Mouse (Mus musculus): Measurements from ENCODE around the gene Rin1. TPM values are rescaled to one million over a fixed set of nuclear protein-coding genes. Genes with fewer than 3 reads are reported as not detected.
A peak's percentile ranks its signal among the peaks of the same experiment; 100 is the strongest.
"Not testable (repeated sequence)": the region's sequence is repeated elsewhere in the genome, so short reads cannot be mapped to it uniquely, and the experiment has no call there.

Rin1 gene
- polyA plus RNA-seq, 1 experiment = 60.2 TPM

DNA sequence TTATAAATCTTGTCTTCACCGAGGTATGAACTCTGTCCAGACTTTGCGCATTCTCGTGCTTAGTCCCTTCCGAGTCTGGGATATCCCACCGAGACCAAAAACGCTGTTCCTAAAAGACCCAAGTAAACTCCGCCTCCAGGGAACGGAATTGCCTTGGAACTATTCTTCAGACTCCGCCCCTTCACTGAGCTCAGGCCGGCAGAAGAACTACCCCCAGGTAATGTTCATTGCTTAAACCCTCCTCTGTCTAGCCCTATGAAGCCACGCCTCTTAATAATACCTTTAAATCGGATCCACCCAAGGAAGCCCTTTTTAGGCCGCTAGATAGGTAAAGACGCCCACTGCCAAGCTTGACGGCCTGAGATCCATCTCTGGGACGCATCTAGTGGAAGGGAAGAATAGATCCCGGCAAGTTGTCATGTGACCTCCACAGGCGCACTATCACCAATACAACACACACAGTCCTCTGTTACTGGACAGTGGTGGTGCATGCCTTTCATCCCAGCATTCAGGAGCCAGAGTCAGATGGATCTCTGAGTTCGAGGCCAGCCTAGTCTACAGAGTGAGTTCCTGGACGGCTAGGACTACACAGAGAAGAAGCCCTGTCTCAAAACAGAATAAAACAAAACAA, 22.2 kb downstream of the Rin1 start:
- TF ChIP-seq POLR2A (IDR thresholded peaks at IDR 0.05; ENCODE audit: low read depth, low read length) = 0 out of 2 replicates have a peak, but pooled peaks have one; percentile 48
- no peak for TF ChIP-seq CTCF (IDR thresholded peaks at IDR 0.05; ENCODE audit: borderline replicate concordance, insufficient read depth, low read length)
- H3K4me1 ChIP-seq (ENCODE audit: control insufficient read depth, insufficient read depth, low read length) = no peaks in the 10 kb centered on the region; the same call in 1 of the 2 replicates
- peak overlapping the region; percentile 46 for H3K4me3 ChIP-seq (ENCODE audit: insufficient read depth, low read length)
- peak overlapping the region; percentile 98 for H3K27ac ChIP-seq (ENCODE audit: insufficient read depth, low read length)

DNA sequence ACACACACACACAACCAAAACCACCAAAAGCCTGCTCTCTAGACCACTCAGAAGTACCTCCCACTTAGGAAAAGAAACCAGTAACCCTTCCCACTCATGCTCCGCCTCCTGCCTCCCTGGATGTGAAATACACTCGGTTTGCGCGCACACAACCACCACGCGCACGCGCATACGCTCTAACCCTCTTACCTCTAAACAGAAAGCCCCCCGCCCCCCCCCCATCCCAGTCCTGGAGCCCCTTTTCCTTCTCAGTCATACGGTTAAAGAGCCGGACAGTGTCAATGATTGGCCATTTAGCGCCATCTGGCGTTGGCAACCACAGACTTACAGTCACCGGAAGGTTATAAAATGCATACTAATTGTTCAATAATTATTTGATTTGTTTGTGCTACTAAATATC, 22.7 kb downstream of the Rin1 start:
- H3K4me1 ChIP-seq (ENCODE audit: control insufficient read depth, insufficient read depth, low read length) = no peaks in the 10 kb centered on the region; the same call in 1 of the 2 replicates
- H3K27ac ChIP-seq (ENCODE audit: insufficient read depth, low read length) = peak overlapping the region; percentile 98
- TF ChIP-seq POLR2A (IDR thresholded peaks at IDR 0.05; ENCODE audit: low read depth, low read length) (no peak; the same call in 1 of the 2 replicates), CTCF (IDR thresholded peaks at IDR 0.05; ENCODE audit: borderline replicate concordance, insufficient read depth, low read length) (peak; percentile 45; the same call in 1 of the 2 replicates)
- H3K4me3 ChIP-seq (ENCODE audit: insufficient read depth, low read length) = peak overlapping the region; percentile 46

DNA sequence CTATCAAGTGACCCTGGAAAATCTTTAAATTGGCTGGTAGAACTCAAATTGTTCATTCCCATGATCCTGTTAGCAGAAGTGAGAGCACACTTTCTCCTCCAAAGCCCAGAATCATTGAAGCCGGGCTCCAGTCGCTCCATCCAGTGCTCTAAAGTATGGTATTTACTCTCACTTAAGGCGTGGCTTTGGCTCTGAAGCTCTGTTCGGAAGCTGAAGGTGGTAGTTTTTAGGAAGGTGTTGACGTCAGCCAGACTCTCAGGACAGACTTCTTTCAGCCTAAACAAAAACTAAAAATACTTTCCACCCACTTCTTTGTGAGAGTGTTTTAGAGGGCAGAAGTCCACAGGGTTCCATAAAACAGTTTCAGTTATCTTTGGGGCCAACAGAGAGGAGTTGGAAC, 23.2 kb downstream of the Rin1 start:
- Histone ChIP-seq H3K27ac (ENCODE audit: insufficient read depth, low read length) (0 out of 2 replicates have a peak overlapping the region, but pooled peaks have one; percentile 23), H3K4me1 (ENCODE audit: control insufficient read depth, insufficient read depth, low read length) (no peaks in the 10 kb centered on the region; the same call in 1 of the 2 replicates), H3K4me3 (ENCODE audit: insufficient read depth, low read length) (no peak overlapping the region)
- no peak for TF ChIP-seq CTCF (IDR thresholded peaks at IDR 0.05; ENCODE audit: borderline replicate concordance, insufficient read depth, low read length)
- no peak for TF ChIP-seq POLR2A (IDR thresholded peaks at IDR 0.05; ENCODE audit: low read depth, low read length)

DNA sequence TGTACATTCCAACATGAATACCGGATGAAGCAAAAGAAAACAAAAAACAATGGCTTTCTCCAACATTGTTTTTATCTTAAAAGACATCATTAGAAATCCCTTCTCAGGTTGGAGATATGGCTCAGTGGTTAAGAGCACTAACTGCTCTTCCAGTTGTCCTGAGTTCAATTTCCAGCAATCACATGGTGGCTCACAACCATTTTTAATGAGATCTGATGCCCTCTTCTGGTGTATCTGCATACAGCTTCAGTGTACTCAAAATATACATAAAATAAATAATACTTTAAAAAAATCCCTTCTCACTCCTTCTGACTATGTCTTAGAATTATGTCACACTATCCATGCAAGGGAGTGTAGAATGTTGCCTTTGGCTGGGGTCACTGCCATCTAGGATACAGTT, 29.0 kb downstream of the Rin1 start:
- Histone ChIP-seq H3K4me3 (ENCODE audit: insufficient read depth, low read length) (no peak overlapping the region), H3K27ac (ENCODE audit: insufficient read depth, low read length) (no peak overlapping the region), H3K4me1 (ENCODE audit: control insufficient read depth, insufficient read depth, low read length) (no peaks in the 10 kb centered on the region)
- TF ChIP-seq POLR2A (IDR thresholded peaks at IDR 0.05; ENCODE audit: low read depth, low read length) = no peak
- no peak for TF ChIP-seq CTCF (IDR thresholded peaks at IDR 0.05; ENCODE audit: borderline replicate concordance, insufficient read depth, low read length)

DNA sequence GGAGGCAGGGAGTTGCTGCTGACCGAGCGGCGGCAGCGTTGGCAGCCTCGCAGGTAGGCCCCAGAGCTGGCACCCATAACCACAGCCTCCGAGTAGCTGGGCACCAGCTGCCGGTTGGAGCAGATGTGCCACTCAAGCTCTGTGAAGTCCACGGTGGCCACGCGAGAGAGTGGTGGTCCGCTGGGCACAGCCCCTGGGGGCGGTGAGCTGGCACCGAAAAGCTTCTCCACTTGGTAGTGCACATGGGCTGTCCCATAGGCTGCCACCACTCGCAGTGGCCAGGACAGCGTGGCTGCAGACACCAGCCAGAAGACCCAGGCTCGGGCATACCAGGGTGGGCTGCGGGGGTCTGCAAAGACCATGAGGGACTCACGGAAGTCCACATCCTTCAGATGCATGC, 31.7 kb downstream of the Rin1 start:
- TF ChIP-seq CTCF (IDR thresholded peaks at IDR 0.05; ENCODE audit: borderline replicate concordance, insufficient read depth, low read length) (no peak), POLR2A (IDR thresholded peaks at IDR 0.05; ENCODE audit: low read depth, low read length) (no peak)

DNA sequence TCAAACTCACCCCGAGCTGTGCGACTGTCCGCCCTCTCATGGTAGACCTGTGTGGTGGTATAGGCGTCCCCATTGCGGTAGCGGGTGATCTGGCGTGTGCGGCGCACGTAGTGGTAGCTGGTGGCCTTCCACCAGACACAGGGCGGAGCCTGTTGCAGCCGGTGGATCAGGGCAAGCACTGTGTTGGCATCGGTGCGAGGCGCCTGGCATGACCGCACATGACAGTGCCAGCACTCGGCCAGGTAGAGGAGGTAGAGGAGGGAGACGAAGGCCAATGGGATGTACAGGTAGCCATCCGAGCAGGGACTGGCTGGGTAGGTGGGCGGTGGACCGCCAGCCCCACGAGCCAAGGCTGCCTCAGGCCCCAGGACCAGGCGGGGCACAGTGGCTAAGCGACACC, 32.3 kb downstream of the Rin1 start:
- TF ChIP-seq POLR2A (IDR thresholded peaks at IDR 0.05; ENCODE audit: low read depth, low read length) = no peak
- TF ChIP-seq CTCF (IDR thresholded peaks at IDR 0.05; ENCODE audit: borderline replicate concordance, insufficient read depth, low read length) = no peak
- no peak overlapping the region for H3K27ac ChIP-seq (ENCODE audit: insufficient read depth, low read length)

More for the DNA sequence above, 31.7 kb downstream of the Rin1 start:
- H3K4me3 ChIP-seq (ENCODE audit: insufficient read depth, low read length) = no peak overlapping the region
- no peak overlapping the region for H3K27ac ChIP-seq (ENCODE audit: insufficient read depth, low read length)
- H3K4me1 ChIP-seq (ENCODE audit: control insufficient read depth, insufficient read depth, low read length) = no peaks in the 10 kb centered on the region

DNA sequence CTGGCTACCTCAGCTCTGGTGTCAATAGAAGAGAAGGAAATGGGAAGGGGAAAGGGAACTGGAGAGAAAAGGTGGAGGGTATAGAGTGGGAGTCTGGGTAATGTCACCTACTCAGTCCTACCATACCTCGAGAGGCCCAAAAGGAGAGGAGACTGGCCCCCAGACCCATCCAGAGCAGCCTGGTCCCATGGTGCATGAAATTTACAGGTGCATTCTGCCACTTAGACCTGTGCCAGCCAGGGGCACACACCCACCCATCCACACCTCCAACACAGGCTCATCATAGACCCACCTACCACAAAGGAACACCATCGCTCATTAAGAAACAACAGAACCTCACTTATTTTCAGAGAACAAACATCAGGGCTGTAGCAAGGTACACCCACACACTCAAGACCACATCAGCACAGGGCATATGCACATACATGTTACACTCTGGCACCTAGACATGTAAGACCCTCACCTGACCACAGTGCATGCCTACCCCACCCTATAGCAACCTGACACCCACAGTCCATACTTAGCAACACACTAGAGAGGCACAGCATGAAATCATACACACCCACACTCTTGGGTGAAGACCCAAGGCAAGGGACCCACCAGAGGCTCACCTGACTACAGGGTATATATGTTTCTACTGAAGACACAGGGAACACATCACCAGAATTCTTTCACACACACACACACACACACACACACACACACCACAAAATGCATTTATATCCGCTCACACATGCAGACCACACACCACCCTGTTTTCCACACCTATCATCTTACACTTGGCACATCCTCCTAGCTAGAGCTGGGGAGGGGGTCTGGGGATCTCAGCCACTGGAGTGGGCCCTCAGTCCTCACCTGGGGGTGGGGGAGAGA, 33.9 kb downstream of the Rin1 start:
- Histone ChIP-seq H3K27ac (ENCODE audit: insufficient read depth, low read length) (no peak overlapping the region), H3K4me3 (ENCODE audit: insufficient read depth, low read length) (no peak overlapping the region), H3K4me1 (ENCODE audit: control insufficient read depth, insufficient read depth, low read length) (no peaks in the 10 kb centered on the region)
- no peak for TF ChIP-seq CTCF (IDR thresholded peaks at IDR 0.05; ENCODE audit: borderline replicate concordance, insufficient read depth, low read length)
- no peak for TF ChIP-seq POLR2A (IDR thresholded peaks at IDR 0.05; ENCODE audit: low read depth, low read length)

More for the DNA sequence above, 32.3 kb downstream of the Rin1 start:
- no peaks in the 10 kb centered on the region for H3K4me1 ChIP-seq (ENCODE audit: control insufficient read depth, insufficient read depth, low read length)
- H3K4me3 ChIP-seq (ENCODE audit: insufficient read depth, low read length) = no peak overlapping the region

DNA sequence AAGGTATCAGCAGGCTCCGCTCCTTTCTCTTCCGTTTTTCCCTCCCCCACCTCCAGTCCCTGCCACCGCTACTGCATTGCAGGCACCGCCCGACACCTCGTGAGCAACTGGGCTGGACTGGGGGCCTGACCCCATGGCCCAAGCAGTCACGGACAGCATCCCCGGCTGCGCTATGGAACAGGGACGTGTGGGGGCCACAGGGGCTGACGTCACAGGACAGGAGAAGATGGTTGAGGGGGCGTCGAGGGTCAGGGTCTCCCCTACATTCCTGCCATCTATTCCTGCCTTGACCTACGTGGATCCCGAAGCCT, 34.5 kb downstream of the Rin1 start:
- no peaks in the 10 kb centered on the region for H3K4me1 ChIP-seq (ENCODE audit: control insufficient read depth, insufficient read depth, low read length)
- TF ChIP-seq POLR2A (IDR thresholded peaks at IDR 0.05; ENCODE audit: low read depth, low read length) (no peak), CTCF (IDR thresholded peaks at IDR 0.05; ENCODE audit: borderline replicate concordance, insufficient read depth, low read length) (no peak)
- H3K27ac ChIP-seq (ENCODE audit: insufficient read depth, low read length) = no peak overlapping the region
- peak overlapping the region; percentile 34 for H3K4me3 ChIP-seq (ENCODE audit: insufficient read depth, low read length)

DNA sequence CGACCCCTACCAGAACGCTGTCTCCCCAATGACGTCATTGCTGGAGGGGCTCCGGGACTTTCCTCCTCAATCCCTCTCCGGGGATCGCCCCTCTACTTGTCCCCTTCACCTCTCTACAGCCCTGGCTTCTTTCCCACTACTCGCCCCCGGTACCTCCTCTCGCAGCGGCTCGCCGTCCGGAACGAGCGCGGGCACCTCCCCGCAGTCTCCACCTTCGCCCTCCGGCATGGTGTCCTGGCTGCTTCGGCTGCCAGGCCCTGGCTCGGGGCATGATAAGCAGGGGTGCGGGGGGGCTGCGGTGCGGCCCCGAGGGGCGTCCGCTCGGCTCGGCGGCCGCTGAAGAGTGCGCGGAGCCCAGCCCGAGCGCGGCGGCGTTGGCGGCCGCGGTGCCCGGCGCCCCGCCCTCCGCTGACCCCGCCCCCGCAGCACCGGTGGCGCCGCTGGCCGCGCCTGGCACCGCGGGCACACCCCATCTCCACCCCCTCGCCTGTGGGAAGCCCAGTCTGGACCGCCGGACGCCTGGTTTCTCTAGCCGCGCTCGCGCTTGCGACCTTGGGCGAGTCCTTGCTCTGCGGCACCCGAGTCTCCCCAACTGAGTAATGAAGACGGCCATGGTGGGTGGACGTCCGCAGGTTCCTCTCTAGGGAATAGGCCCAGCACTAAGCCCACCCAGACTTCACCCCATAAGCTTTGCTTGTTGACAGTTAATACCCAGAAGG, 35.0 kb downstream of the Rin1 start, which contains the start of gene Tmem151a:
Gene Tmem151a (minus strand): TSS at position 387 of the 719 bp plus-strand sequence.
- Histone ChIP-seq H3K4me3 (ENCODE audit: insufficient read depth, low read length) (peak within 1 kb of the TSS; percentile 34), H3K4me1 (ENCODE audit: control insufficient read depth, insufficient read depth, low read length) (no peaks in the 10 kb centered on the region), H3K27ac (ENCODE audit: insufficient read depth, low read length) (no peak within 1 kb of the TSS)
- TF ChIP-seq CTCF (IDR thresholded peaks at IDR 0.05; ENCODE audit: borderline replicate concordance, insufficient read depth, low read length) = no peak
- no peak for TF ChIP-seq POLR2A (IDR thresholded peaks at IDR 0.05; ENCODE audit: low read depth, low read length)

DNA sequence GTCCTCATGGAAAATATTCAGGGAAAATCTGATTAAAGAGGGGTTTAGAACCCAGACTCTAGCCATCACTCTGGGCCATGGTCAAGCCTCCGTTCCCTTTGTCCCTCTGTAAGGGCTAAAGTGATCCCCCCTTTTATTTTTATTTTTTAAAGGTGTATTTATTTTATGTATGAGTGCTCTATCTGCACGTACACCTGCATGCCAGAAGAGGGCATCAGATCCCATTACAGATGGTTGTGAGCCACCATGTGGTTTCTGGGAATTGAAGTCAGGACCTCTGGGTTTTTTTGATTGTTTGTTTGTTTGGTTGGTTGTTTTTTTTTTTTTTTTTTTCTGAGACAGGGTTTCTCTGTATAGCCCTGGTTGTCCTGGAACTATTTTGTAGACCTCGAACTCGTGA, 36.3 kb downstream of the Rin1 start:
- not testable (repeated sequence) for H3K27ac ChIP-seq (ENCODE audit: insufficient read depth, low read length); H3K4me3 ChIP-seq (ENCODE audit: insufficient read depth, low read length); H3K4me1 ChIP-seq (ENCODE audit: control insufficient read depth, insufficient read depth, low read length)

Data from embryonic fibroblast, embryonic 13.5 days (primary cell).